Mouse (Mus musculus) gastrocnemius, adult 2 months (tissue): ENCODE results near the gene Cmah. TPM values are rescaled to one million over a fixed set of nuclear protein-coding genes. Genes with fewer than 3 reads are reported as not detected.
A peak's percentile ranks its signal among the peaks of the same experiment; 100 is the strongest.

ENCODE experiments used
- DNase-seq: peaks from one replicate; pipeline ENCODE4 v3.0.0; 2022
- H3K27ac ChIP-seq: fragments of 200-600 bp; 2 replicates; pipeline ENCODE4 v1.8.1; 2022; ENCODE audit warnings: mild to moderate bottlenecking
- H3K4me3 ChIP-seq: fragments of 200-600 bp; 2 replicates; pipeline ENCODE4 v1.8.1; 2022; ENCODE audit warnings: mild to moderate bottlenecking, moderate library complexity
- CTCF ChIP-seq: fragments of 200-600 bp; IDR thresholded peaks from 2 replicates; pipeline ENCODE4 v1.8.1; 2022; ENCODE audit warnings: antibody characterized with exemption, mild to moderate bottlenecking, moderate library complexity
- intact Hi-C: fragments of 180-260 bp; cut with DNase I; formaldehyde crosslinking; loops from one replicate; pipeline ENCODE4 v1.15.1; 2025
- total RNA-seq, 2 experiments: library from RNA; stranded (reverse); gene quantifications; 2 replicates each; pipeline ENCODE4 v1.2.3; 2021

Cmah gene
- total RNA-seq, 2 experiments from 2014 or later: 1.9 to 2.2 TPM

DNA sequence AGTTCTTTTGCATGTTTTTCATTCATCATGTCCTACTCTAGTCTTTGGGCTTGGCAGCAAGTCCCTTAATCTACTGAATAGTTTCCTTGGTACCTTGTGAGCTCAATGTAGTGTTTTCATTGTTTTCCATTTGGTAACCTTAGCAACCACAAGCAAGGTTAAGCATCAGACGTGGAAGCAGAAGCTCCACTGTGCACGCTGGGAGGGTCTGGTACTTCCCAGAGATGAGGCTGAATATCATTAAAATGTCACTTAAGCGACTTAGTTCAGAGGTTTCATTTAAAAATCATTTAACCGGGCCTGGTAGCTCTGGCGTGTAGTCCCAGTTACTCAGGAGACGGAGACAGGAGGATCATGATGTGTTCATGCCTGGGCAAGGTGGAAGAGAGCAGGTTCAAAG is 5.9 kb upstream of the Cmah start:
- TF ChIP-seq CTCF: no peak
- H3K27ac ChIP-seq: no peak overlapping the region
- intact Hi-C loops: no loop called here
- DNase-seq: no peak
- H3K4me3 ChIP-seq: no peak overlapping the region

- Histone ChIP-seq H3K4me3 (no peak overlapping the region), H3K27ac (no peak overlapping the region)
- intact Hi-C loops: no loop called here
- DNase-seq: no peak
- TF ChIP-seq CTCF: no peak
Measured at GRCm38 (mm10) chr13:24328036-24328817, 1.0 kb downstream of the Cmah start.

- Histone ChIP-seq H3K27ac (no peak overlapping the region), H3K4me3 (no peak overlapping the region)
- DNase-seq: no peak
- no peak for TF ChIP-seq CTCF
- intact Hi-C loops: no loop called here
Measured at GRCm38 (mm10) chr13:24330128-24330527, 2.9 kb downstream of the Cmah start.

DNA sequence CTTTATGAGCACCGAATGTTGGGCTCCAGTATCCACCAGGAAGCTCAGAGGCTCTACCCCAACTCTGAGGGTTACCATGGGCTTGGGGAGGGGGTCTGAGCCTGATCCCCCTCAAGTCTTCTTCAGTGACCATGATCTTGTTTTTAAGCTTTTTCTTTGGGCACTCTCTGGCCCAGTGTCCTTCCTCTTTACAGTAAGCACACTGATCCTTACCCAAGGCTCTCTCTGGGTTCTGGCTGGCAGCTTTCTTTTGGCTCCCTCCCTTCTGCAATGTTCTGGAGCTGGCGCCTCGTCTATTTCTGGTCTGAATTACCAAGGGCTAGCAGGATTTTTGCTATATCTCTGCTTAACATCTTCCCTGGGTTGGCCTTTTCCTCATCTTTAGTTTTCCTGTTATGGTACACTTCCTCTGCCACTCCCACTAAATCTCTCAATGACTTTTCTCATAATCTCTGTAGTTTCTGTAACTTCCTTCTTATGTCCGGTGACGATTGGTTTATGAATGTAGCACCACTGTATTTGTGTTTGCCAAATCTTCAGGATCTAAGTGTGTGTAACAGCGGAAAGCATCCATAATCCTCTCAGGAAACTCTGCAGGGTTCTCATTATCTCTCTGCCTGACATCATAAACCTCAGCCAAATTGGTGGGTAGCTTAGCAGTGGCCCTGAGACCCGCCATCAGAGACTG is 3.8 kb downstream of the Cmah start:
- no peak for TF ChIP-seq CTCF
- no peak overlapping the region for H3K4me3 ChIP-seq
- DNase-seq: no peak
- no peak overlapping the region for H3K27ac ChIP-seq
- intact Hi-C loops: no loop called here

DNA sequence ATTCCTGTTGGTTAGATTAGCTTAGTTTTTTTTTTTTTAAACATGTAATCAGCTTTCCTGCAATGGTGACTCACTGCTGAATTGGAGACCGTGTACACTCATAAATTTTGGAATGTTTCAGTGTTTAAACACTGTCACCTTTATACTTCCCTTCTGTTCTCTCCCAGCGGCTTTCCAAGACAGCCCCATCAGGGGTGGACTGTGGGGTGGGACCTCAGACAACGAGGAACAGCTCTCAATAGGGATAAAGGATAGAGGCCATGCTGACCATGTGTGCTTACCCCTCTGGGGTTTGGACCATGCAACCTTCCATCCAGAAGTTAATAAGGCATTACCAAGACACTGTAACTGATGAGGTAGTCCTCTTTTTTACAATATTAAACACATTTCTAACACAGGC is 5.3 kb downstream of the Cmah start:
- TF ChIP-seq CTCF: no peak
- Histone ChIP-seq H3K27ac (no peak overlapping the region), H3K4me3 (no peak overlapping the region)
- no peak for DNase-seq
- intact Hi-C loops: no loop called here

- intact Hi-C loops: no loop called here
- H3K4me3 ChIP-seq: no peak overlapping the region
- no peak for TF ChIP-seq CTCF
- no peak for DNase-seq
- H3K27ac ChIP-seq: no peak overlapping the region
Measured at GRCm38 (mm10) chr13:24336818-24337217, 9.6 kb downstream of the Cmah start.

- H3K27ac ChIP-seq: peak overlapping the region; percentile 77
- intact Hi-C loops: no loop called here
- TF ChIP-seq CTCF: peak; percentile 45
- H3K4me3 ChIP-seq: no peak overlapping the region
- DNase-seq: peak; percentile 30
Measured at GRCm38 (mm10) chr13:24337874-24338273, 10.7 kb downstream of the Cmah start.

DNA sequence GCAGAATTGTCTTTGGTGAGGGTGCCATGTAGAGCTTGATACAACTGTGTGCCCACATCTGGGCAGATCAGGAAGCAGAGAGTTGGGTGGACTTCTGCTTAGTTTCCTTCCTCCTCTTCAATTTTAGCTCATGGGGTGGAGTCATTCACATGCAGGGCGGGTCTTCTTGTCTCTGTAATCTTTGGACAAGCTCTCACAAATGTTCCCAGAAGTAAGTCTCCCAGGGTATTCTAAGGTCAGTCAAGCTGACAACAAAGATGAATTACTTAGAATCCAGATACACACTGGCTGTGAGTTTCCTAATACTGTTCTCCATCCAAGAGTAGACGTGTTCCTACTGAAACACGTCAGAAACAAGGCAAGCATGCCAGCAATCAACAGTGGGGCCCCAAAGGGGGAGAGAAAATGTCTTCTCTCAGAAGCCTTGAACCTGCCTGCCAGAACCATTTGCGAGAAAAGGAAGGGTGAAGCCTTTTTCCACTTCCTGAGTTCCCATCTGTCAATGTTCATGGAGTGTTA is 11.2 kb downstream of the Cmah start:
- H3K27ac ChIP-seq: peak overlapping the region; percentile 77
- no peak for TF ChIP-seq CTCF
- DNase-seq: peak; percentile 43
- intact Hi-C loops: no loop called here
- no peak overlapping the region for H3K4me3 ChIP-seq

- no peak for TF ChIP-seq CTCF
- no peak overlapping the region for H3K4me3 ChIP-seq
- intact Hi-C loops: no loop called here
- no peak overlapping the region for H3K27ac ChIP-seq
- DNase-seq: no peak
Measured at GRCm38 (mm10) chr13:24339907-24340306, 12.7 kb downstream of the Cmah start.

- H3K27ac ChIP-seq: no peak overlapping the region
- intact Hi-C loops: no loop called here
- no peak for DNase-seq
- no peak for TF ChIP-seq CTCF
- H3K4me3 ChIP-seq: no peak overlapping the region
Measured at GRCm38 (mm10) chr13:24340462-24340861, 13.3 kb downstream of the Cmah start.

GRCm38 (mm10) chr13:24342091-24342490 is 14.9 kb downstream of the Cmah start:
- H3K4me3 ChIP-seq: no peak overlapping the region
- no peak overlapping the region for H3K27ac ChIP-seq
- no peak for TF ChIP-seq CTCF
- no peak for DNase-seq
- intact Hi-C loops: no loop called here

DNA sequence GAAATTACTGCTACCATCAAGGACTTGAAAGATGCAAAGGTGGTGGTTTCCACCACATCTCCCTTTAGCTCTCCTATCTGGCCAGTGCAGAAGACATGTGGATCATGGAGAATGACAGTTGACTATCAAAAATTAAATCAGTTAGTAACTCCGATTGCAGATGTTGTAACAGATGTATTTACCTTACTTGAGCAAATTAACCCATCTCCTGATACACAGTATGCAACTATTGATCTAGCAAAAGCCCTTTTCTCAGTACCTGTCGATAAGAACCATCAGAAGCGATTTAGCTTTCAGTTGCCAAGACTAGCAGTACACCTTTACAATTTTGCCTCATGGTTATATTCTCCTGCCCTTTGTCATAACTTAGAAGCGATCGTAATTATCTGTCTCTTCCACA is 25.8 kb downstream of the Cmah start:
- intact Hi-C loops: no loop called here
- no peak overlapping the region for H3K4me3 ChIP-seq

GRCm38 (mm10) chr13:24354751-24355150 is 27.5 kb downstream of the Cmah start:
- no peak overlapping the region for H3K27ac ChIP-seq
- intact Hi-C loops: no loop called here
- no peak for TF ChIP-seq CTCF
- H3K4me3 ChIP-seq: no peak overlapping the region
- DNase-seq: no peak

More for the DNA sequence above, 25.8 kb downstream of the Cmah start:
- H3K27ac ChIP-seq: no peak overlapping the region
- no peak for TF ChIP-seq CTCF
- no peak for DNase-seq
